In genomic region chr11:78950365-78950764, GRCm38 (mm10) we compare ENCODE assay signal across 10 mouse cellular contexts. TPM values are rescaled to one million over a fixed set of nuclear protein-coding genes. Genes with fewer than 3 reads are reported as not detected.
DNase-seq lines count a peak whose midpoint lies in the region; ATAC-seq lines count a peak whose summit lies in the region.
"Had no signal": no experiment of that assay in that cellular context is flagged by ENCODE, and none has a peak within 500 bp of the region (broad histone marks: within the 10 kb centered on the region; RNA-seq: fewer than 3 reads in every experiment).

No protein-coding gene starts in this region.

- peak; percentile 43 for ATAC-seq in megakaryocyte progenitor cell, adult 5-6 weeks (replicated peaks; ENCODE audit: poor library complexity)
- no peak for ATAC-seq in erythroblast, adult 5-6 weeks (replicated peaks; ENCODE audit: low FRiP score, poor library complexity, severe bottlenecking)
- ATAC-seq: intestine, embryonic 16.5 days had no signal

- peak; percentile 34 to 44 for DNase-seq in right cerebral cortex, postnatal 10 days (ENCODE audit: low spot score in 2 of 2)
- no peak for DNase-seq in right cerebral cortex, postnatal 25 days
- peak; percentile 78 for DNase-seq in adrenal gland, adult 2 months
- DNase-seq in fibroblast of lung, adult 2 months (ENCODE audit: low read depth), result peak; percentile 56
- no peak for DNase-seq in cerebellum, adult 11-12 months
- DNase-seq: cerebellum, postnatal 25 days; thymus, postnatal 25 days had no signal

RNA-seq across cellular contexts. Expression of gene Nos2, which starts 29.8 kb away (rescaled TPM):
- 1 to 10 TPM in 1 of 2 experiments, under 1 TPM in 1; 0.89 to 1.9 TPM for total RNA-seq in adrenal gland, adult 2 months (2021)
- 3.6 and 4.2 TPM in 2 replicates for polyA plus RNA-seq in adrenal gland, adult 2 months (2012; rRNA removed)
- not detected in 2 replicates for total RNA-seq in megakaryocyte progenitor cell, adult 5-6 weeks (2015)
- not detected in 2 replicates for total RNA-seq in megakaryocyte progenitor cell, adult 5-6 weeks (2017)
- total RNA-seq in erythroblast, adult 5-6 weeks (2015; ENCODE audit: low replicate concordance), result not detected in 2 replicates
- total RNA-seq in erythroblast, adult 5-6 weeks (2017; ENCODE audit: low replicate concordance), result not detected in 2 replicates

RNA-seq across cellular contexts. Expression of gene Lgals9, which starts 34.4 kb away (rescaled TPM):
- total RNA-seq in adrenal gland, adult 2 months (2021), result 10 to 100 TPM; 20.9 to 22.4 TPM
- polyA plus RNA-seq in adrenal gland, adult 2 months (2012; rRNA removed), result 39.1 and 41.3 TPM in 2 replicates
- 374 and 478 TPM in 2 replicates for total RNA-seq in megakaryocyte progenitor cell, adult 5-6 weeks (2015)
- total RNA-seq in megakaryocyte progenitor cell, adult 5-6 weeks (2017), result 73.6 and 82.8 TPM in 2 replicates
- 155 and 163 TPM in 2 replicates for total RNA-seq in erythroblast, adult 5-6 weeks (2015; ENCODE audit: low replicate concordance)
- total RNA-seq in erythroblast, adult 5-6 weeks (2017; ENCODE audit: low replicate concordance), result 39.4 and 48.7 TPM in 2 replicates

Comparison
In these comparisons a context has a peak if more than half of its experiments do, and no peak if none do; other contexts are left out.
1. DNase-seq: peak in right cerebral cortex, postnatal 10 days (2 of 2), adrenal gland, adult 2 months (single experiment) and fibroblast of lung, adult 2 months (single experiment); none in right cerebral cortex, postnatal 25 days (single experiment) and cerebellum, adult 11-12 months (single experiment).